Mouse (Mus musculus) MEL (cell line): ENCODE data around the gene Csrnp1. TPM values are rescaled to one million over a fixed set of nuclear protein-coding genes. Genes with fewer than 3 reads are reported as not detected.

Experiments used
- DNase-seq: peaks from one replicate; pipeline ENCODE4 v3.0.0; 2011; ENCODE audit warnings: low read depth, low spot score
- H3K27ac ChIP-seq: 2 replicates; pipeline ENCODE4 v1.5.1; 2012; ENCODE audit warnings: low read depth, mild to moderate bottlenecking, control low read depth, low read length, moderate library complexity; ENCODE audit not compliant: control insufficient read depth
- H3K27me3 ChIP-seq, 2 experiments: fragments of 150-350 bp in 1 of 2; sonication (generic) in 1 of 2; 2 replicates each; pipeline ENCODE4 v1.6.1; 2012; ENCODE audit warnings: low read length in 2 of 2, mild to moderate bottlenecking in 2 of 2, improper control_type of control experiment in 1 of 2, moderate library complexity in 1 of 2; ENCODE audit not compliant: insufficient read depth in 2 of 2, control insufficient read depth in 1 of 2
- H3K36me3 ChIP-seq, 2 experiments: 2 replicates each; pipeline ENCODE4 v1.6.1; 2012 to 2014; ENCODE audit warnings: low read length in 2 of 2, improper control_type of control experiment in 1 of 2, inconsistent platforms in 1 of 2, mild to moderate bottlenecking in 1 of 2; ENCODE audit not compliant: insufficient read depth in 2 of 2, control insufficient read depth in 1 of 2
- H3K4me1 ChIP-seq, 2 experiments: fragments of 150-350 bp in 1 of 2; sonication (generic) in 1 of 2; 2 replicates each; pipeline ENCODE4 v1.6.1; 2012; ENCODE audit warnings: low read length in 2 of 2, improper control_type of control experiment in 1 of 2, mild to moderate bottlenecking in 1 of 2; ENCODE audit not compliant: insufficient read depth in 2 of 2, control insufficient read depth in 1 of 2
- H3K4me3 ChIP-seq, 2 experiments: fragments of 150-350 bp in 1 of 2; sonication (generic) in 1 of 2; 2 replicates each; pipeline ENCODE4 v1.5.1; 2012; ENCODE audit warnings: low read depth in 2 of 2, low read length in 2 of 2, mild to moderate bottlenecking in 2 of 2, moderate library complexity in 2 of 2, control low read depth in 1 of 2, improper control_type of control experiment in 1 of 2; ENCODE audit not compliant: control insufficient read depth in 1 of 2, insufficient read depth in 1 of 2
- H3K79me2 ChIP-seq: 2 replicates; pipeline ENCODE4 v1.6.1; 2012; ENCODE audit warnings: mild to moderate bottlenecking, low read length, moderate library complexity; ENCODE audit not compliant: control insufficient read depth, poor library complexity, insufficient read depth
- H3K9ac ChIP-seq: 2 replicates; pipeline ENCODE4 v1.6.1; 2012; ENCODE audit warnings: low read depth, mild to moderate bottlenecking, control low read depth, low read length, moderate library complexity; ENCODE audit not compliant: control insufficient read depth, poor library complexity, severe bottlenecking
- H3K9me3 ChIP-seq: fragments of 150-350 bp; sonication (generic); replicated peaks from 2 replicates; pipeline ENCODE4 v1.6.1; 2012; ENCODE audit warnings: mild to moderate bottlenecking, low read length, improper control_type of control experiment, moderate library complexity; ENCODE audit not compliant: insufficient read depth
- CTCF ChIP-seq, 3 experiments: IDR thresholded peaks in 2 of 3; conservative IDR thresholded peaks in 1 of 3; 2 replicates each; pipeline ENCODE4 v1.5.1; 2011 to 2012; ENCODE audit warnings: low read length in 3 of 3, low read depth in 2 of 3, mild to moderate bottlenecking in 2 of 3, improper control_type of control experiment in 1 of 3, inconsistent platforms in 1 of 3, mixed read lengths in 1 of 3, moderate library complexity in 1 of 3; ENCODE audit not compliant: control insufficient read depth in 1 of 3, insufficient read depth in 1 of 3, poor library complexity in 1 of 3, severe bottlenecking in 1 of 3
- ELF1 ChIP-seq: IDR thresholded peaks from 2 replicates; pipeline ENCODE4 v1.6.1; 2014; ENCODE audit warnings: low read depth, mild to moderate bottlenecking, inconsistent platforms, low read length, improper control_type of control experiment, moderate library complexity
- GABPA ChIP-seq: IDR thresholded peaks from 2 replicates; pipeline ENCODE4 v1.6.1; 2012; ENCODE audit warnings: low read depth, mild to moderate bottlenecking, inconsistent platforms, low read length, improper control_type of control experiment, moderate library complexity
- GATA1 ChIP-seq: IDR thresholded peaks from 2 replicates; pipeline ENCODE4 v1.6.1; 2011; ENCODE audit warnings: low read depth, low read length, improper control_type of control experiment
- JUND ChIP-seq: IDR thresholded peaks from 2 replicates; pipeline ENCODE4 v1.6.1; 2011; ENCODE audit warnings: low read depth, mild to moderate bottlenecking, improper control_type of control experiment, low read length
- MAX ChIP-seq: IDR thresholded peaks from 2 replicates; pipeline ENCODE4 v1.6.1; 2011; ENCODE audit warnings: low read length, improper control_type of control experiment
- MEF2A ChIP-seq: IDR thresholded peaks from 2 replicates; pipeline ENCODE4 v1.6.1; 2014; ENCODE audit warnings: low read depth, mild to moderate bottlenecking, inconsistent platforms, low read length, improper control_type of control experiment; ENCODE audit not compliant: poor library complexity, insufficient replicate concordance, severe bottlenecking; ENCODE audit errors: extremely low read depth
- MXI1 ChIP-seq: IDR thresholded peaks from 2 replicates; pipeline ENCODE4 v1.6.1; 2011; ENCODE audit warnings: mild to moderate bottlenecking, low read depth, low read length, improper control_type of control experiment
- MYB ChIP-seq: IDR thresholded peaks from 2 replicates; pipeline ENCODE4 v1.6.1; 2011; ENCODE audit warnings: mild to moderate bottlenecking, low read depth, low read length, improper control_type of control experiment
- NRF1 ChIP-seq: IDR thresholded peaks from 2 replicates; pipeline ENCODE4 v1.6.1; 2014; ENCODE audit warnings: low read depth, mild to moderate bottlenecking, inconsistent platforms, low read length, improper control_type of control experiment, moderate library complexity; ENCODE audit not compliant: poor library complexity, insufficient read depth, severe bottlenecking
- POLR2AphosphoS5 ChIP-seq: IDR thresholded peaks from 2 replicates; pipeline ENCODE4 v1.6.1; 2012; ENCODE audit warnings: low read depth, borderline replicate concordance, mild to moderate bottlenecking, inconsistent platforms, low read length, moderate library complexity, mixed read lengths
- RAD21 ChIP-seq: IDR thresholded peaks from 2 replicates; pipeline ENCODE4 v1.6.1; 2011; ENCODE audit warnings: mild to moderate bottlenecking, low read depth, low read length, improper control_type of control experiment
- SIN3A ChIP-seq: IDR thresholded peaks from 2 replicates; pipeline ENCODE4 v1.6.1; 2012; ENCODE audit warnings: low read length, improper control_type of control experiment, inconsistent platforms
- SMC3 ChIP-seq: IDR thresholded peaks from 2 replicates; pipeline ENCODE4 v1.6.1; 2011; ENCODE audit warnings: low read depth, low read length, improper control_type of control experiment
- TAL1 ChIP-seq: IDR thresholded peaks from 2 replicates; pipeline ENCODE4 v1.6.1; 2012; ENCODE audit warnings: mild to moderate bottlenecking, inconsistent platforms, low read length, moderate library complexity, mixed read lengths
- UBTF ChIP-seq: IDR thresholded peaks from 2 replicates; pipeline ENCODE4 v1.6.1; 2012; ENCODE audit warnings: low read depth, mild to moderate bottlenecking, inconsistent platforms, low read length, improper control_type of control experiment, moderate library complexity, borderline replicate concordance; ENCODE audit not compliant: insufficient read depth
- ZKSCAN1 ChIP-seq: IDR thresholded peaks from 2 replicates; pipeline ENCODE4 v1.6.1; 2012; ENCODE audit warnings: low read depth, mild to moderate bottlenecking, inconsistent platforms, low read length, improper control_type of control experiment, moderate library complexity
- ZNF384 ChIP-seq: IDR thresholded peaks from 2 replicates; pipeline ENCODE4 v1.6.1; 2012; ENCODE audit warnings: low read depth, mild to moderate bottlenecking, inconsistent platforms, low read length, improper control_type of control experiment
- polyA plus RNA-seq, 2 experiments: library from polyadenylated mRNA; stranded (reverse) in 1 of 2; unstranded in 1 of 2; fragments of >175 nt in 1 of 2; fragments of >200 nt in 1 of 2; gene quantifications; 2 replicates each; pipeline versions ENCODE4 v1.2.1 to v1.2.4; 2012; ENCODE audit warnings: low replicate concordance in 2 of 2, low read depth in 1 of 2; ENCODE audit not compliant: insufficient read length in 2 of 2, insufficient read depth in 1 of 2, missing spikeins in 1 of 2
- total RNA-seq: library from RNA; depleted of rRNA; stranded (reverse); fragments of 300-350 nt; gene quantifications from 2 replicates; pipeline ENCODE4 v1.2.3, GENCODE M21; 2012

Gene Csrnp1
- total and polyA plus RNA-seq, 3 experiments = 3.7 to 8.1 TPM; not detected in 1

DNA sequence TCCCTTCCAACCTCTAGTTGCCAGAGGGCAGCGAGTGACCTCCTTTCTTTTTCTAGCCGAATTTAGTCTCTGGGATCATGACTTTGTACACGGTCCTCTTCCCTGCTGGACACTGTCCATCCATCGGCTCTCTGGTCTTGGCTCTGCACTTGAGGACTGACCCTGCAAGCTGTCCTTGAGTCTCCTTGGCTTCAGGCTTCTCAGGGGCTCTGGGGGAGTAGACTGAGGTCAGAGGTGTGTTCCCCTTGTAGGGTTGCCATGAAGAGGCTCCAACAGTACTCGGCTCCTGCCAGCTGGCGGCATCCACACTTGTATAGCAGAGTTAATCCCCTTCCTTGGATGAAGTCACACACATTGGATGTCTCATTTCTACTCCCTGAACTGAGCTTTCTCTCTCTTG is 15.2 kb upstream of the Csrnp1 start:
- Histone ChIP-seq H3K4me1 (peaks cover 0 to 5% of the 10 kb centered on the region in 2 experiments; a peak in 1 of 4 replicates), H3K9ac (no peak overlapping the region), H3K36me3 (peaks cover 0 to 7% of the 10 kb centered on the region in 2 experiments; a peak in 1 of 4 replicates), H3K27me3 (no peaks in the 10 kb centered on the region; a peak in 1 of 4 replicates), H3K9me3 (no peaks in the 10 kb centered on the region), H3K27ac (no peak overlapping the region), H3K79me2 (no peaks in the 10 kb centered on the region), H3K4me3 (no peak overlapping the region)
- DNase-seq = no peak
- no peak for TF ChIP-seq ZKSCAN1
- TF ChIP-seq CTCF (IDR thresholded peaks at IDR 0.05 in 2 of 3, conservative IDR thresholded peaks at IDR 0.05 in 1 of 3; ENCODE audit: control insufficient read depth in 1 of 3, insufficient read depth in 1 of 3, low read depth in 2 of 3, low read length in 3 of 3, poor library complexity in 1 of 3, severe bottlenecking in 1 of 3) = no peak
- TF ChIP-seq MEF2A = no peak
- TF ChIP-seq ELF1 = no peak
- no peak for TF ChIP-seq ZNF384
- TF ChIP-seq JUND = no peak
- TF ChIP-seq MAX = no peak
- no peak for TF ChIP-seq TAL1
- TF ChIP-seq POLR2AphosphoS5 = no peak
- no peak for TF ChIP-seq SIN3A
- no peak for TF ChIP-seq GATA1
- TF ChIP-seq SMC3 = no peak
- TF ChIP-seq GABPA = no peak
- TF ChIP-seq NRF1 = no peak
- no peak for TF ChIP-seq MXI1
- TF ChIP-seq UBTF = no peak

GRCm38 (mm10) chr9:119998776-119999175 is 14.3 kb upstream of the Csrnp1 start:
- Histone ChIP-seq H3K9ac (no peak overlapping the region), H3K36me3 (peaks cover 0 to 8% of the 10 kb centered on the region in 2 experiments; a peak in 1 of 4 replicates), H3K79me2 (no peaks in the 10 kb centered on the region), H3K9me3 (no peaks in the 10 kb centered on the region), H3K4me1 (peaks cover 3 to 11% of the 10 kb centered on the region in 2 experiments; a peak in 3 of 4 replicates), H3K27ac (no peak overlapping the region), H3K27me3 (no peaks in the 10 kb centered on the region; a peak in 1 of 4 replicates)
- DNase-seq = no peak
- TF ChIP-seq SIN3A (no peak), MEF2A (no peak), NRF1 (no peak), RAD21 (no peak), MYB (no peak)
- TF ChIP-seq, all 39 proteins: peak for 0
- no peak overlapping the region for H3K4me3 ChIP-seq
